ENCODE assay signal across 8 mouse cellular contexts in the genomic region with DNA sequence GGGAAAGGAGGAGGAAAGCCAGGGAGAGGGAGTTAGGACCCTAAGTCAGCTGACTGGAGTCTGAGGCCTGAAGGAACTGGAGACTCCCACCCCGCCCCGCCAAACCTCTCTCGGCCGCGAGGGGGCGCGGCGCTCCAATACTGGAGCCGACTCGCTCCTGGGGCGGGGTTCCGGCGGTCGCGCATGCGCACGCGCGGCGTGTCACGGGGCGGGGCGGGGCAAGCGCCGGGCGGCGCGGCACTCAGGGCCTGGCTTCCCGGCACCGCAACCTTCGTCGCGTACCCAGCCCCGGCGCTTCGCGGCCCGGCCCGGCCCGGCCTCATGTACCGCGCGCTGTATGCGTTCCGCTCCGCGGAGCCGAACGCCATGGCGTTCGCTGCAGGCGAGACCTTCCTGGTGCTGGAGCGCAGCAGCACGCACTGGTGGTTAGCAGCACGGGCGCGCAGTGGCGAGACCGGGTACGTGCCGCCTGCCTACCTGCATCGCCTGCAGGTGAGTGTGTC. TPM values are rescaled to one million over a fixed set of nuclear protein-coding genes. Genes with fewer than 3 reads are reported as not detected.
A peak's percentile ranks its signal among the peaks of the same experiment; 100 is the strongest.
DNase-seq lines count a peak whose midpoint lies in the region; ATAC-seq and TF ChIP-seq lines count a peak whose summit lies in the region.

A gene (plus strand): TSS at position 206 of the 503 bp plus-strand sequence.

- peak within 1 kb of the TSS; percentile 90 for H3ac ChIP-seq in C2C12 (ENCODE audit: control insufficient read depth, insufficient read length, low read depth)

- no peaks in the 10 kb centered on the region for H3K9me3 ChIP-seq in erythroblast, embryonic 14.5 days (ENCODE audit: control insufficient read depth, low read length)
- no peaks in the 10 kb centered on the region for H3K9me3 ChIP-seq in heart, embryonic 11.5 days (replicated peaks; ENCODE audit: control insufficient read depth, low read length)
- H3K9me3 ChIP-seq in kidney, embryonic 15.5 days (replicated peaks), result no peaks in the 10 kb centered on the region
- H3K9me3 ChIP-seq in limb, embryonic 15.5 days, result no peaks in the 10 kb centered on the region
- H3K9me3 ChIP-seq in midbrain, postnatal 0 days (ENCODE audit: low read length), result no peaks in the 10 kb centered on the region

- H3K79me2 ChIP-seq in C2C12 (ENCODE audit: control insufficient read depth, insufficient read depth), result no peaks in the 10 kb centered on the region

- no peaks in the 10 kb centered on the region for H3K27me3 ChIP-seq in C2C12 (ENCODE audit: control insufficient read depth, insufficient read depth, insufficient read length)
- no peaks in the 10 kb centered on the region for H3K27me3 ChIP-seq in erythroblast, embryonic 14.5 days (ENCODE audit: control insufficient read depth)
- H3K27me3 ChIP-seq in heart, embryonic 11.5 days (ENCODE audit: control insufficient read depth, insufficient read depth, low read length), result no peaks in the 10 kb centered on the region
- no peaks in the 10 kb centered on the region for H3K27me3 ChIP-seq in kidney, embryonic 15.5 days
- H3K27me3 ChIP-seq in limb, embryonic 15.5 days, result no peaks in the 10 kb centered on the region
- no peaks in the 10 kb centered on the region for H3K27me3 ChIP-seq in midbrain, postnatal 0 days (ENCODE audit: insufficient read depth, low read length)

- H3K36me3 ChIP-seq in C2C12 (ENCODE audit: control insufficient read depth, insufficient read depth), result peaks cover 40% of the 10 kb centered on the region
- H3K36me3 ChIP-seq in erythroblast, embryonic 14.5 days (ENCODE audit: control insufficient read depth), result peaks cover 65% of the 10 kb centered on the region
- H3K36me3 ChIP-seq in heart, embryonic 11.5 days (ENCODE audit: control insufficient read depth, insufficient read depth, low read length), result peaks cover 14% of the 10 kb centered on the region; the same call in 1 of the 2 replicates
- peaks cover 71% of the 10 kb centered on the region for H3K36me3 ChIP-seq in kidney, embryonic 15.5 days
- peaks cover 58% of the 10 kb centered on the region for H3K36me3 ChIP-seq in limb, embryonic 15.5 days
- peaks cover 52% of the 10 kb centered on the region for H3K36me3 ChIP-seq in midbrain, postnatal 0 days (ENCODE audit: insufficient read depth, low read length)

- peak within 1 kb of the TSS; percentile 87 for H3K9ac ChIP-seq in heart, embryonic 11.5 days (ENCODE audit: low read depth, low read length)
- peak within 1 kb of the TSS; percentile 93 for H3K9ac ChIP-seq in kidney, embryonic 15.5 days
- H3K9ac ChIP-seq in limb, embryonic 15.5 days, result peak within 1 kb of the TSS; percentile 85
- peak within 1 kb of the TSS; percentile 94 for H3K9ac ChIP-seq in midbrain, postnatal 0 days (replicated peaks; ENCODE audit: low read length, poor library complexity, severe bottlenecking)

- no peaks in the 10 kb centered on the region for H3K79me3 ChIP-seq in C2C12 (ENCODE audit: low read depth)

- WGBS in heart, embryonic 11.5 days (ENCODE audit: insufficient replicate concordance), result under 1% methylated on average over 53 of the region's 62 CpGs
- under 1% methylated on average over 62 of the region's 62 CpGs for WGBS in kidney, embryonic 15.5 days
- under 1% methylated on average over 61 of the region's 62 CpGs for WGBS in limb, embryonic 15.5 days
- WGBS in midbrain, postnatal 0 days, result under 1% methylated on average over 57 of the region's 62 CpGs

- peak; percentile 88 for ATAC-seq in heart, embryonic 11.5 days (replicated peaks; ENCODE audit: insufficient number of reproducible peaks, low FRiP score, low TSS enrichment)
- peak; percentile 90 for ATAC-seq in kidney, embryonic 15.5 days (replicated peaks; ENCODE audit: low FRiP score)
- ATAC-seq in limb, embryonic 15.5 days (ENCODE audit: insufficient number of reproducible peaks, low FRiP score, low TSS enrichment, low read depth), result peak; percentile 82
- peak; percentile 82 for ATAC-seq in midbrain, postnatal 0 days (ENCODE audit: low FRiP score)

- peaks cover 56% of the 10 kb centered on the region for H3K4me1 ChIP-seq in erythroblast, embryonic 14.5 days (ENCODE audit: control insufficient read depth)
- H3K4me1 ChIP-seq in heart, embryonic 11.5 days (ENCODE audit: control insufficient read depth, insufficient read depth, low read length), result peaks cover 28% of the 10 kb centered on the region
- peaks cover 21% of the 10 kb centered on the region for H3K4me1 ChIP-seq in kidney, embryonic 15.5 days
- peaks cover 17% of the 10 kb centered on the region for H3K4me1 ChIP-seq in limb, embryonic 15.5 days
- peaks cover 6% of the 10 kb centered on the region; the same call in 1 of the 2 replicates for H3K4me1 ChIP-seq in midbrain, postnatal 0 days (ENCODE audit: insufficient read depth, low read length)

- TF ChIP-seq CTCF in C2C12 (IDR thresholded peaks at IDR 0.05; ENCODE audit: control insufficient read depth, insufficient read depth, insufficient read length), result peak; percentile 88
- TF ChIP-seq CTCF in midbrain, postnatal 0 days (IDR thresholded peaks at IDR 0.05), result peak; percentile 88

- H3K27ac ChIP-seq in heart, embryonic 11.5 days (ENCODE audit: low read depth, low read length), result peak within 1 kb of the TSS; percentile 30; the same call in 1 of the 2 replicates
- 0 out of 2 replicates have a peak within 1 kb of the TSS, but pooled peaks have one; percentile 58 for H3K27ac ChIP-seq in kidney, embryonic 15.5 days
- peak within 1 kb of the TSS; percentile 43; the same call in 1 of the 2 replicates for H3K27ac ChIP-seq in limb, embryonic 15.5 days
- peak within 1 kb of the TSS; percentile 76 for H3K27ac ChIP-seq in midbrain, postnatal 0 days (ENCODE audit: low read depth, low read length)

- peak within 1 kb of the TSS; percentile 93 for H3K4me2 ChIP-seq in heart, embryonic 11.5 days
- peak within 1 kb of the TSS; percentile 92 for H3K4me2 ChIP-seq in kidney, embryonic 15.5 days
- peak within 1 kb of the TSS; percentile 88 for H3K4me2 ChIP-seq in limb, embryonic 15.5 days
- peak within 1 kb of the TSS; percentile 86 for H3K4me2 ChIP-seq in midbrain, postnatal 0 days (ENCODE audit: low read depth, low read length, poor library complexity, severe bottlenecking)

- peak; percentile 75 for DNase-seq in brain, embryonic 18.5 days (ENCODE audit: low read depth, low spot score)
- peak; percentile 95 for DNase-seq in midbrain, postnatal 0 days (ENCODE audit: low spot score)
- DNase-seq in spleen, postnatal 10 days (ENCODE audit: low spot score in 2 of 2), result peak; percentile 98

- peak within 1 kb of the TSS; percentile 50 for H3K4me3 ChIP-seq in C2C12 (ENCODE audit: insufficient read depth, poor library complexity, severe bottlenecking)
- peak within 1 kb of the TSS; percentile 80 for H3K4me3 ChIP-seq in erythroblast, embryonic 14.5 days (replicated peaks)
- peak within 1 kb of the TSS; percentile 76 for H3K4me3 ChIP-seq in heart, embryonic 11.5 days (ENCODE audit: low read depth, low read length)
- peak within 1 kb of the TSS; percentile 88 for H3K4me3 ChIP-seq in kidney, embryonic 15.5 days (replicated peaks)
- peak within 1 kb of the TSS; percentile 90 for H3K4me3 ChIP-seq in limb, embryonic 15.5 days
- peak within 1 kb of the TSS; percentile 80 for H3K4me3 ChIP-seq in midbrain, postnatal 0 days (ENCODE audit: low read depth, low read length)

TF ChIP-seq in C2C12, 6 proteins besides CTCF, POLR2A, EP300 and RAD21:
- no peak for TF ChIP-seq MYOD1 (IDR thresholded peaks at IDR 0.05; ENCODE audit: control insufficient read depth, insufficient read length, low read depth)
- no peak for TF ChIP-seq MYOG (IDR thresholded peaks at IDR 0.05; ENCODE audit: control insufficient read depth, extremely low read depth, insufficient read length)
- TF ChIP-seq USF1 (IDR thresholded peaks at IDR 0.05; ENCODE audit: low read depth), result peak; percentile 20
- no peak for TF ChIP-seq FOSL1 (IDR thresholded peaks at IDR 0.05; ENCODE audit: insufficient read depth, low read length, poor library complexity, severe bottlenecking)

RNA-seq across cellular contexts. Expression of the gene that starts here (rescaled TPM):
- polyA plus RNA-seq in C2C12 (2012; fragmentation: generic; extraction: Trizol), result 7.5 TPM
- 0.14 and 1.5 TPM in 2 replicates for polyA plus RNA-seq in erythroblast, embryonic 14.5 days (2012)
- 7.3 and 9.5 TPM in 2 replicates for polyA plus RNA-seq in heart, embryonic 11.5 days (2014; fragmentation: Nextera tagmentation; extraction: Ambion mirVana)
- 12.0 and 16.3 TPM in 2 replicates for polyA plus RNA-seq in kidney, embryonic 15.5 days (2015; fragmentation: Nextera tagmentation; extraction: Ambion mirVana)
- polyA plus RNA-seq in limb, embryonic 15.5 days (2015; fragmentation: Nextera tagmentation; extraction: Ambion mirVana), result 17.7 and 19.0 TPM in 2 replicates
- 30.1 and 83.4 TPM in 2 replicates for total RNA-seq in midbrain, postnatal 0 days (2014; rRNA removed)
- 25.7 and 32.5 TPM in 2 replicates for polyA plus RNA-seq in midbrain, postnatal 0 days (2015; fragmentation: Nextera tagmentation; extraction: Ambion mirVana)

Comparison
In these comparisons a context has a peak if more than half of its experiments do, and no peak if none do; other contexts are left out.
1. Peak in every context shown above with its lines: DNase-seq, ATAC-seq, H3K4me3 ChIP-seq and H3K27ac ChIP-seq.